Mouse (Mus musculus) forebrain, postnatal 0 days (tissue): Measurements from ENCODE around the gene Gstm3. TPM values are rescaled to one million over a fixed set of nuclear protein-coding genes. Genes with fewer than 3 reads are reported as not detected.

Source experiments
- ATAC-seq: fragments of 200-750 bp; cut with Nextera tagmentation; 2 replicates; pipeline ENCODE4 v1.8.0; 2017; ENCODE audit warnings: mild to moderate bottlenecking, moderate library complexity
- DNase-seq: peaks from one replicate; pipeline ENCODE4 v3.0.0-alpha.2; 2015
- H3K27ac ChIP-seq: fragments of 300-500 bp; sonication (generic); 2 replicates; pipeline ENCODE4 v1.5.1; 2014; ENCODE audit warnings: low read depth, mild to moderate bottlenecking, antibody characterized with exemption, low read length, moderate library complexity, mixed read lengths
- H3K27me3 ChIP-seq: fragments of 300-500 bp; sonication (generic); 2 replicates; pipeline ENCODE4 v1.6.1; 2014; ENCODE audit warnings: mild to moderate bottlenecking, low read length, mixed read lengths; ENCODE audit not compliant: insufficient read depth
- H3K36me3 ChIP-seq: fragments of 300-500 bp; sonication (generic); 2 replicates; pipeline ENCODE4 v1.6.1; 2014; ENCODE audit warnings: mild to moderate bottlenecking, moderate library complexity; ENCODE audit not compliant: insufficient read depth
- H3K4me1 ChIP-seq: fragments of 300-500 bp; sonication (generic); 2 replicates; pipeline ENCODE4 v1.6.1; 2014; ENCODE audit warnings: antibody characterized with exemption; ENCODE audit not compliant: insufficient read depth
- H3K4me2 ChIP-seq: fragments of 300-500 bp; sonication (generic); 2 replicates; pipeline ENCODE4 v1.6.1; 2014; ENCODE audit warnings: low read depth, mild to moderate bottlenecking, moderate library complexity
- H3K4me3 ChIP-seq: fragments of 300-500 bp; sonication (generic); 2 replicates; pipeline ENCODE4 v1.5.1; 2014; ENCODE audit warnings: low read depth, low read length, mixed read lengths
- H3K9ac ChIP-seq: fragments of 300-500 bp; sonication (generic); 2 replicates; pipeline ENCODE4 v1.6.1; 2014; ENCODE audit warnings: mild to moderate bottlenecking
- H3K9me3 ChIP-seq: fragments of 300-500 bp; sonication (generic); 2 replicates; pipeline ENCODE4 v1.6.1; 2016; ENCODE audit warnings: low read length
- CTCF ChIP-seq: sonication (generic); IDR thresholded peaks from 2 replicates; pipeline ENCODE4 v1.5.1; 2016; ENCODE audit warnings: antibody characterized with exemption, control low read depth, low read depth
- WGBS: fragments of 180-500 bp; shearing (Covaris S2); extraction: QIAGEN DNeasy Blood & Tissue Kit; methylation state at CpG from one replicate; pipeline ENCODE4 v1.1.7; 2014; 5-methylcytosine and 5-hydroxymethylcytosine counted together
- polyA plus RNA-seq: library from polyadenylated mRNA; unstranded; fragments of >200 nt; fragmentation: Nextera tagmentation; extraction: Ambion mirVana; gene quantifications from 2 replicates; pipeline ENCODE4 v1.2.1, GENCODE M21; 2015
- total RNA-seq: library from RNA; depleted of rRNA; stranded (reverse); fragments of >200 nt; gene quantifications from 2 replicates; pipeline ENCODE4 v1.2.3, GENCODE M21; 2014

Gene Gstm3
- total and polyA plus RNA-seq, 2 experiments from 2014 or later, result not detected

DNA sequence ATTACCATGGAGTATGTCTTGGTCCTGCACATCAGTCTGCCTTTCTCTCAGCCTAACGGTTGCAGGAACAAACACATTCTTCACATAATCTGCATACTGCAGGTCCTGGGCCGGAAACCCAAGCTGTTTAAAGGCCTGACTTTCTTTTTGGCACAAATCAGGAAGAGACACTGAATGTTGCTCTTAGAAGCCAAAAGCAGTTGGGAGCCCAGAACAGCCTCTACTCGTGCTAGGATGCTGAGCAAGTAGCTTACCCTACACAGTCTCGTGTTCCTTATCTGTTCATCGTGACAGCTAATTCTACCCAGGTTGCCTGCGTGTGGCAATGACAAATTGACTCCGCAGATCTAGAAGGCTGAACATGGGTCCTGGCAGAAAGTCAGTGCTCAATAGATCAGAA, 28.6 kb downstream of the Gstm3 start:
- TF ChIP-seq CTCF, result no peak
- Histone ChIP-seq H3K27ac (peak overlapping the region; percentile 79), H3K9me3 (no peaks in the 10 kb centered on the region), H3K4me1 (peaks cover 22% of the 10 kb centered on the region), H3K9ac (no peak overlapping the region), H3K4me2 (no peak overlapping the region), H3K27me3 (no peaks in the 10 kb centered on the region), H3K36me3 (no peaks in the 10 kb centered on the region), H3K4me3 (no peak overlapping the region)
- ATAC-seq, result 0 out of 2 replicates have a peak, but pooled peaks have one; percentile 3
- WGBS, result 67% methylated on average over 7 of the region's 7 CpGs
- DNase-seq, result peak; percentile 38

DNA sequence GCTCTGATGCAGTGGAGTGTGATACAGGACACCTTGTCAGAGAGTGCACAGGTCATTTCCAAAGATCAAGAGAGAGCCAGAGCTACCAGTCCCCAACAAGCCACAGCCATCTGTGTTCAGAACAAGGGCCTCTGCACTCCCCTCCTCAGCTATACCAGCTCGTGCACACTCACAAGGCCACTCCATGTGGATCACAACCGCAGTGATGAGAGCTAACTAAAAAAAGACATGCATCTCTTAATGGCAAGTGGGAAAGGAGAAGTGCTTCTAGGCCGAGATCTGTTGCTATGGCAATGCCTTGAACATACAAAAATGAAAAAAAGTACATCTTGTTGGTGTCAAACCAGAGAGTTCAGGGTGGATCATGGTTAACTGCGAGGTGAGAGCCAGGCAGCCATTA, 29.3 kb downstream of the Gstm3 start:
- Histone ChIP-seq H3K4me1 (peaks cover 22% of the 10 kb centered on the region), H3K27me3 (no peaks in the 10 kb centered on the region), H3K27ac (peak overlapping the region; percentile 79), H3K9ac (no peak overlapping the region), H3K4me3 (no peak overlapping the region), H3K36me3 (no peaks in the 10 kb centered on the region), H3K9me3 (no peaks in the 10 kb centered on the region), H3K4me2 (no peak overlapping the region)
- DNase-seq, result peak; percentile 62
- TF ChIP-seq CTCF, result no peak
- WGBS, result 33% methylated on average over 4 of the region's 4 CpGs
- ATAC-seq, result peak; percentile 74

DNA sequence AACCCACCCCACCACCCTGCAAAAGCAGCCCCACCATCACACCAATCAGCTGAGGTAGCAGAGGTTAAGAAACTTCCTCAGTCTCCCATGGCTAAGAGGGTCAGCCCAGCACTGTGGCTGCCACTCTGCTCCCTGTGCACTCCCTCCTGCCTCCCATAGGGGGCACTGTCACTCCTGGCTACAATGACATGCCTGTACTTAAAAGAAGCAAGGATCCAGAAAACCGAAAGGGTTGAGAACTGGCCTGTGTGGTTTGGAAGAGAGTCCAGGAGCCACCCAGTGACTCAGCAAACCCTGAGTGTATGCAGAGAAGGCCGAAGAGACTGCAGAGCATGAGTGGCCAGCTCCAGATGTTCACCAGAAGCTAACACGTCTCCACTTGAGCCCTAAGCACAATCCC, 29.7 kb downstream of the Gstm3 start:
- Histone ChIP-seq H3K9ac (no peak overlapping the region), H3K27ac (peak overlapping the region; percentile 79), H3K36me3 (no peaks in the 10 kb centered on the region), H3K4me2 (no peak overlapping the region), H3K27me3 (no peaks in the 10 kb centered on the region), H3K4me3 (no peak overlapping the region), H3K9me3 (no peaks in the 10 kb centered on the region), H3K4me1 (peaks cover 22% of the 10 kb centered on the region)
- DNase-seq (no peak), ATAC-seq (peak; percentile 30)
- TF ChIP-seq CTCF, result peak; percentile 77
- WGBS, result 38% methylated on average over 3 of the region's 3 CpGs

DNA sequence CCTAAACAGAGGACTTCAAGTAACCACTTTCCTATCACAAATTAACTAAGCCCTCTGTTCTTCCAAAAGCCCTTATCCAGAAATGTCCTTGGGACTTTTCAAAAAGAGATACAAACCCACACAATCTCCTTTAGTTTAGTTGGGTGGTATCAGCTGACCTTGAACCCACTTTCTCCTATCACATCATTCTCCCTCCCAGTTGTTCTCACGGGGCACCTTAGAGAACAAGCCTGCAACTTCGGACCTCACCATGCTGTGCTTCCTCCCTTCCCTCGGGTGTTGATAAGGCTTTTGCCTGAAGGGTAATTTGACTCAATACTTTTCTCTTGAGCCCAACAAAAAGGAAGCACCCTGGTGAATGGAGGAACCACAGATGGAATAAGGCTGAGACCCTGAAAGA, 33.2 kb downstream of the Gstm3 start:
- no peak for TF ChIP-seq CTCF

DNA sequence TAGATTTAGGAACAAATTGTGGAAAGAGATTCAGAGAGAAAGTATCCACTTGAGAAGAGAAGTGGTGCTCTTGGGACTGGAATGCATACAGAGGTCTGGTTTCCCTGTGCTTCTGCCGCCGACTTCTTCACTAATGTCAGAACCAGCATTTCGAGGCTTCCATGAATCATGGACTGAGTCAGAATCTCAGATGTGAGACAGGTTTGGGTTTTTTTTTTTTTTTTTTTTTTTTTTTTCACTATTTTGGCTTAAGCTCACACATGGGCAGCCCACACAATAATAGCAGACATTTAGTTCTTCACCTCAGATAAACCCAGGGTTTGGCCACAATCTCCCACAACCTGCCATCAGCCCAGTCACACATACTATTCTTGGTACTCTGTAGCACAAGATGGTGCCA, 33.8 kb downstream of the Gstm3 start:
- Histone ChIP-seq H3K4me1 (peaks cover 12% of the 10 kb centered on the region; the same call in 1 of the 2 replicates), H3K4me3 (no peak overlapping the region), H3K27me3 (no peaks in the 10 kb centered on the region), H3K9ac (no peak overlapping the region), H3K27ac (no peak overlapping the region), H3K9me3 (no peaks in the 10 kb centered on the region), H3K4me2 (no peak overlapping the region), H3K36me3 (no peaks in the 10 kb centered on the region)
- ATAC-seq, result no peak
- 87% methylated on average over 3 of the region's 3 CpGs for WGBS
- no peak for DNase-seq
- TF ChIP-seq CTCF, result no peak

More for the DNA sequence above, 33.2 kb downstream of the Gstm3 start:
- H3K36me3 ChIP-seq, result no peaks in the 10 kb centered on the region
- 68% methylated on average over 3 of the region's 3 CpGs for WGBS
- H3K9ac ChIP-seq, result no peak overlapping the region
- H3K4me1 ChIP-seq, result peaks cover 17% of the 10 kb centered on the region; the same call in 1 of the 2 replicates
- no peak overlapping the region for H3K4me3 ChIP-seq
- no peak for DNase-seq
- H3K4me2 ChIP-seq, result no peak overlapping the region
- ATAC-seq, result no peak
- H3K9me3 ChIP-seq, result no peaks in the 10 kb centered on the region
- no peaks in the 10 kb centered on the region for H3K27me3 ChIP-seq
- no peak overlapping the region for H3K27ac ChIP-seq

DNA sequence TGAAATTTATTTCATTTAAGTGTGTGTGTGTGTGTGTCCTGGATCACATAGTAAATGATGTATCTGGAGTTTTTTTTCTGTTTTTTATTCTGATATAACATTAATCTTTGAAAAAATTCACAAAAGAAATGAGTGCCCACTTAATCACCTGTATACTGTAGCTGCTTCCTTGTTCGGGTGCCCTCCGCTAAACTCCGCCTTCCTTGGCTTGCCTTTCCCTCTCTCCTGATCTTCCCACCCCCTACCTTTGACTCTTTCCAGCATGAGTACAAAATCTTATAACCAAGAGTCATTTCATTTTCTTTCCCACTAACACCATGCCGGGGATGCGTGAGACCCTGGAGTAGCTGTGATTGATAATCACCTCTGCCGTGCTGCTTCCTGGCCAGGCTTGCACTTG, 37.0 kb downstream of the Gstm3 start:
- no peak for ATAC-seq
- no peaks in the 10 kb centered on the region for H3K27me3 ChIP-seq
- H3K4me2 ChIP-seq, result no peak overlapping the region
- no peaks in the 10 kb centered on the region for H3K36me3 ChIP-seq
- no peak overlapping the region for H3K9ac ChIP-seq
- DNase-seq, result no peak
- H3K9me3 ChIP-seq, result no peaks in the 10 kb centered on the region
- no peak overlapping the region for H3K4me3 ChIP-seq
- H3K4me1 ChIP-seq, result no peaks in the 10 kb centered on the region; the same call in 1 of the 2 replicates
- WGBS, result 67% methylated on average over 6 of the region's 6 CpGs
- no peak for TF ChIP-seq CTCF
- H3K27ac ChIP-seq, result peak overlapping the region; percentile 45; the same call in 1 of the 2 replicates

DNA sequence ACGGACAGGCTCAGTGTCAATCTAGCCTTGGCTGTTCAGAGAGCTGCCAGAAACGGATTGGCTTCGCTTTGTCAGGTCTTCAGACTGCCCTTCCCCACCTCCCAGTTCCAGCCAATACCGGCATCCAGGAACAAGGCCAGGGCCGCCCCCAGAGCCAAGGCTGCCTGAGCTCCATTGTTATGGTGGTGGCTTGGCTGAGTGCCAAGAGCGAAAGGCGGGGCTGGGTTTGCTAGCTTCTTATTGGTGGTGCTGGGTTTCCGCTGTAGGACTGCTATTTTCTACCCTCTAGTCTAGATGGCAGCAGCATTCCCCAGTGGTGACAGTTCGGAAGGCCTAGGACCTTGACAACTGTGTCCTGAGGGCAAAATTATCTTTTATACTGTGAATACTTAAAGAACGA, 37.4 kb downstream of the Gstm3 start, which contains the start of gene Gstm7:
Gene Gstm7 (minus strand): TSS at position 148 of the 400 bp plus-strand sequence.
- peak; percentile 95 for ATAC-seq
- H3K4me2 ChIP-seq, result peak within 1 kb of the TSS; percentile 44

More for the DNA sequence above, 37.4 kb downstream of the Gstm3 start, which contains the start of gene Gstm7:
- H3K4me1 ChIP-seq, result no peaks in the 10 kb centered on the region; the same call in 1 of the 2 replicates
- H3K36me3 ChIP-seq, result no peaks in the 10 kb centered on the region
- H3K27me3 ChIP-seq, result no peaks in the 10 kb centered on the region
- H3K9ac ChIP-seq, result peak within 1 kb of the TSS; percentile 36
- peak; percentile 48 for TF ChIP-seq CTCF
- H3K4me3 ChIP-seq, result peak within 1 kb of the TSS; percentile 26
- 4% methylated on average over 10 of the region's 10 CpGs for WGBS
- peak; percentile 95 for DNase-seq
- no peaks in the 10 kb centered on the region for H3K9me3 ChIP-seq
- peak within 1 kb of the TSS; percentile 67 for H3K27ac ChIP-seq
